Mouse (Mus musculus): ENCODE results near the gene Nup88. TPM values are rescaled to one million over a fixed set of nuclear protein-coding genes. Genes with fewer than 3 reads are reported as not detected.

The Nup88 gene
- 150 and 155 TPM in 2 replicates for polyA plus RNA-seq (2016; fragmentation: Nextera tagmentation; extraction: Ambion mirVana)

DNA sequence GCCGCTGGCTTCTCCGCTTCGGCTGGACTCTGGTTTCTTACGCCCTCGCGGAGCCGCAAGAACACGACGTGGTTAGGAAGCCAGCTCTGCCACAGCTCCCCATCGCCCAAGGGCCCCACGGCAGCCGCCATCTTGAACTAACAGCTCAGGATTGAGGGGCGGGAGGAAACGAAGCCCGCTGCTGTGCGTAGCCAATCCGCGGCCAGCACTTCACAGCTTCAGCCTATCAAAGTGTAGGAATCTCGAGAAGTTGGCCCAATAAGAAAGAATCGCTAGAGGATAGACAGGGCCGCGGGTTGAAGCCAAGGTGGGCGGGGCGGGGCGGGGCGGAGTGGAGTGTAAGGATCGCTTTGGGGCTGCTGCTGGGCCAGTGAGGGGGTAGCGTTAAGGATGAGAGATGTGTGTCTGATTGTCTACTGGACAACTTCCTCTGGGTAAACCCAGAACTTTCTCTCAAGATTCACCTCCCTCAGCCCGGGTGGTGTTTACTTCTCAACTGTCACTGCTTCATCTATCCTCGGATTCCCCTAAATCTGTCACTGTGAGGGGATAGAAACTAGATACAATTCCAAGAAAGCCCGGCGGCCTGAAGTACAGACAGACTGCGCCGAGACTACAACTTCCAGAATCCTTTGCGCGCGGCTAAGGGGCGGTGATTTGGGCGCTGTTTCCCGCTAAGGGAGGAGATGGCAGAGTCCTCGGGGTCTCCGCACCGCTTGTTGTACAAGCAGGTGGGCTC lies at the start of gene Nup88, which contains the start of gene Rpain:
Gene Nup88 (minus strand): TSS at position 153 of the 739 bp plus-strand sequence.
Gene Rpain (plus strand): TSS at position 393 of the 739 bp plus-strand sequence.
- WGBS, result under 1% methylated on average over 43 of the region's 43 CpGs
- DNase-seq (ENCODE audit: extremely low spot score, low spot score), result peak; percentile 94
- Histone ChIP-seq H3K4me1 (peaks cover 22% of the 10 kb centered on the region), H3K9me3 (no peaks in the 10 kb centered on the region), H3K36me3 (replicated peaks) (peaks cover 58% of the 10 kb centered on the region), H3K27ac (peak within 1 kb of the TSS; percentile 95), H3K27me3 (ENCODE audit: poor library complexity, severe bottlenecking) (no peaks in the 10 kb centered on the region), H3K4me3 (peak within 1 kb of the TSS; percentile 92)

DNA sequence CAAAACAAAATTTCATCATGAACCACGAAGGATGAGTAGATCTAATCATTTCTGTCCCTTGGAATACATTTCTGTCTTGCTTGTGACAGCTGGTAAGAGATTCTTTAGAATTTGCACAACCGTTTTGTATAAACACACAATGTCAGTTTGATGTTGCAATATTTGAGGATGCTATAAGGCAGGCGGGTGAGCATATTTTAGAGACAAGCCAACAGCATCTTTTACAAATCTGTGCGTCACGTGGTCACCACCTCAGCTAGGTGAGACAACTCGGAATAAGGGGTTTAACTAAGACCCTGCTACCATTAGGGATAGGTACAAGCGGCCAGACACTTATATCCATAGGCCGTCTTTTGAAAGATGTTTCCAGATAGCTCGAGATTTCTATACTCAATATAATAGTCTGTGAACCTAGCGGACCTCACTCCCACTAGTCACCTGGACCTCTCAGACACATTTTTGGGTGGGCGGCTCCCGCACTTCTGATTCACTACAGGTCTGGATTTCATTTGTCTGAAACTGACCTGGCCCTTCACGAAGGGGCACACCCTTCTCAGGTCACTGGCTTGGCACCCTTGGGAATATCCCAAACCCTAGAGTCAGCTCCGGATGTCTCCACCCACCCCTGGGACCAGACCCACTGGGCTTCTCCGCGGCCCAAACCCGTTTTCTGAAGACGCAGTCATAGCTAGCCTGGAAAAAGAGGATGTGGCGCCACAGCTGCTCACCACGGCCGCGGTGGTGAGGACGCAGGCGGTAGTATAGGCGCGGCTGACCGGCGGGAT lies 48.8 kb upstream of the Nup88 start:
- no peak for DNase-seq (ENCODE audit: extremely low spot score, low spot score)
- Histone ChIP-seq H3K4me3 (peak overlapping the region; percentile 87), H3K27ac (peak overlapping the region; percentile 97), H3K4me1 (peaks cover 39% of the 10 kb centered on the region), H3K27me3 (ENCODE audit: poor library complexity, severe bottlenecking) (no peaks in the 10 kb centered on the region), H3K36me3 (replicated peaks) (peaks cover 42% of the 10 kb centered on the region), H3K9me3 (no peaks in the 10 kb centered on the region)
- WGBS, result 6% methylated on average over 28 of the region's 28 CpGs

DNA sequence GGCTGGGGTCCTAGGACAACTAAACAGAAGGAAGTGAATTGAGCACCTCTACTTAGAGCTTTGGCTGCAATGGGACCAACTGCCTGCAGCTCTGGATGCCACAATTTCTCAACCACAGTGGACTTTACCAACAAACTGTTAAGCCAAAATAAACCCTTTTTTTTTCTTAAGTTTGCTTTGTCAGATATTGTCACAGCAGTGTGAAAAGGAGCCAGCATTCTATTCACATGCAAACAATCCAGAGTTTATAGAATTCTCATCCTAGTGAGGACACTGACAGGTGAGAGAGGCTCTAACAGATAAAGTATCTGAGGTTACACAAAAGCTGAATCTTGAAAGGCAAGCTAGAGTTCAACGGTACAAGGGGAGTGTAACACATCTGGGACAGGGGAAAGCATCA lies 47.3 kb upstream of the Nup88 start:
- 95% methylated on average over 1 of the region's 1 CpGs for WGBS
- Histone ChIP-seq H3K27me3 (ENCODE audit: poor library complexity, severe bottlenecking) (no peaks in the 10 kb centered on the region), H3K36me3 (replicated peaks) (peaks cover 42% of the 10 kb centered on the region), H3K9me3 (no peaks in the 10 kb centered on the region), H3K4me3 (no peak overlapping the region), H3K27ac (no peak overlapping the region), H3K4me1 (peaks cover 39% of the 10 kb centered on the region)
- no peak for DNase-seq (ENCODE audit: extremely low spot score, low spot score)

DNA sequence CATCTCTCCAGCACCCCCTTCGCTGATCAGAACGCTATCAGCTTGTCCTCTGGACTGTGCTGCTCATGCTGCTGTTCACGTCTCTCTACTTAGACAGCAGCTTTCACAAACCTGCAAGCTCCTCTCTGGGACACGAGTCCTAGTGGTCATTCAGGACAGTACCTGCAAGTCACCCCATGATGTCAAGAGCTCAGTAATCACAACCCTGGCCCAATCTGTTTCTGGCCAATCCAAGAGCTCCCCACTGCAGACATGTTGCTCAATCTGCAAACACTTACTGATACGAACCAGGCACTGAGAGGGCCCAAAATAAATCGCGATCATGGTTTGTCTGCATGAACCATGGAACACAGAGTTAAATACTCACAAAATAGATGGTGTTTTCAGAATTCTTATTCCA lies 43.0 kb upstream of the Nup88 start:
- H3K4me3 ChIP-seq, result no peak overlapping the region
- no peaks in the 10 kb centered on the region for H3K27me3 ChIP-seq (ENCODE audit: poor library complexity, severe bottlenecking)
- no peak overlapping the region for H3K27ac ChIP-seq
- no peaks in the 10 kb centered on the region for H3K9me3 ChIP-seq
- H3K36me3 ChIP-seq (replicated peaks), result peaks cover 60% of the 10 kb centered on the region
- DNase-seq (ENCODE audit: extremely low spot score, low spot score), result no peak
- peaks cover 12% of the 10 kb centered on the region for H3K4me1 ChIP-seq
- 95% methylated on average over 7 of the region's 7 CpGs for WGBS

DNA sequence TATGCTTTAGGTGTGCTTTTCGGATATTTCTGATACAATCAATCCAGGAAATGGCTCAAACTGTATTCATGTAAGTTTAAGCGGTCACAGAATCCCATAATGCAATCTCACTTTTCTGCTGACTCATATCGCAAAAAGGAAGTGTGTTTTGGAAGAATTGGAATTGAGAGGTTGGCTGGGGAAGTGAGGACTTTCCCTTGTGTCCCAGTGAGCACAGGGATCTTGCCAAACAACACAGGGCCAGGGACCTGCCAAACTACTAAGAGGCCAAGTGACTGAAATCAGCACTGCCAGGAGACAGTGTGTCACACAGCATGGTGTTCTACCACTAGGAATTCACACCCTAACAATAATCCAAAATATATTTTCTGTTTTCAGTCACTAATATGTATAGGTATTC lies 38.5 kb upstream of the Nup88 start:
- Histone ChIP-seq H3K27ac (no peak overlapping the region), H3K4me3 (no peak overlapping the region), H3K9me3 (no peaks in the 10 kb centered on the region), H3K4me1 (peaks cover 8% of the 10 kb centered on the region), H3K36me3 (replicated peaks) (peaks cover 56% of the 10 kb centered on the region), H3K27me3 (ENCODE audit: poor library complexity, severe bottlenecking) (no peaks in the 10 kb centered on the region)
- 92% methylated on average over 3 of the region's 3 CpGs for WGBS
- DNase-seq (ENCODE audit: extremely low spot score, low spot score), result no peak

DNA sequence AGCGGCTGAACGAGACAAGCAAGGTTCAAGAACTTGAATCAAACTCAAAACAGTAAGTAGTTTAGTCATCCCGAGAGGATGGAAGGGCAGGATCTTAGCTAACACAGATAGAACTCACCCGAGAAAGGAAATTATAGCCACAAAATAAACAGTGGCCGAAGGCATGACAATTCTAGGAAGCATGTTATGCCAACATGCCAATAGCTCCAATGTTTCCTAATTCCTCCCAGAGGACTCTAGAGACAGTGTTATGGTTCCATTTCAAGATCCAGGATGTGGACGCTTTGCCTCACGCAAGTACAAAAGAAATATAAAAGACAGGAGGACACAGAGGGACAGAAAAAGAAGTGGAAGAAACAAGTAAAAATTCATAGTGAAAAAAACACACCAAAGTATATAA lies 38.1 kb upstream of the Nup88 start:
- H3K4me3 ChIP-seq, result no peak overlapping the region
- peaks cover 51% of the 10 kb centered on the region for H3K36me3 ChIP-seq (replicated peaks)
- H3K4me1 ChIP-seq, result peaks cover 13% of the 10 kb centered on the region
- no peaks in the 10 kb centered on the region for H3K9me3 ChIP-seq
- no peak overlapping the region for H3K27ac ChIP-seq
- no peaks in the 10 kb centered on the region for H3K27me3 ChIP-seq (ENCODE audit: poor library complexity, severe bottlenecking)
- 94% methylated on average over 7 of the region's 7 CpGs for WGBS
- DNase-seq (ENCODE audit: extremely low spot score, low spot score), result no peak

DNA sequence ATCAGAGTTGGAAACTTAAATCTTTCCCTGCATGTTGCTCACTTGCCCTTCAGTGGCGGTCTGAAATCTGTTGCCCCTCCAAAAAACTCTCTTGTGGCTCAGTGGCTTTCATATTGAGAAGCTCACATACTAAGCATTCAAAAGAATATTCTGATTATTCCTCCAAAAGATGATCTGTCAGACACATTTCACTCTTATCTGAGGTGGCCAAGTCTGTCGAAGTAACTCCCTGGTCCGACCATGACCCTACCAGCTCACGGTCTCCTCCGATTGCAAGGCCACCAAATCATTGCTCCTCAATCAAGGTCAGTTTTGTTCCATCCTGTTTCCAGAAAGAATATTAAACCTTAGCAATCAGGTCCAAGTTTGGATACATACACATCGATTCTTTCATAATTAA lies 37.3 kb upstream of the Nup88 start:
- no peaks in the 10 kb centered on the region for H3K27me3 ChIP-seq (ENCODE audit: poor library complexity, severe bottlenecking)
- H3K27ac ChIP-seq, result no peak overlapping the region
- peaks cover 43% of the 10 kb centered on the region for H3K36me3 ChIP-seq (replicated peaks)
- peaks cover 21% of the 10 kb centered on the region for H3K4me1 ChIP-seq
- DNase-seq (ENCODE audit: extremely low spot score, low spot score), result no peak
- 95% methylated on average over 6 of the region's 6 CpGs for WGBS
- no peak overlapping the region for H3K4me3 ChIP-seq
- H3K9me3 ChIP-seq, result no peaks in the 10 kb centered on the region

DNA sequence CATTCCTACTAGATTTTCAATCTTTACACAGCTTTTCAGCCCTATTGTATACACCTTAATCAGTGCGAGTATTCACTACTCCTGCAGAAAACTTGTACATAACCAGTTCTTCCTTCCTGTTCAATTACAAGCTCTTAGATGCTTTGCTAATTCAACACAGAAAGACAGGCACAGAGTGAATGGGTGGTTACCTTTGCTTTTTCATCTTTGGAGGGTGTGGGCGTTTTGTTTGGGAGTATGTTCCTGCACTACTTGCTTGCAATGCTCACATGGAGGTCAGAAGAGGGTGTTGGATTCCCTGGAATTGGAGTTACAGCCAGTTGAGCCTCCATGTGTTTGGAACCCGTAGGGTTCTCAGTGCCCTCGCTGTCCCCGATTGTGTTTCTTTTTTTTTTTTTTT lies 35.3 kb upstream of the Nup88 start:
- Histone ChIP-seq H3K4me1 (peaks cover 22% of the 10 kb centered on the region), H3K36me3 (replicated peaks) (peaks cover 35% of the 10 kb centered on the region), H3K27ac (peak overlapping the region; percentile 87), H3K9me3 (no peaks in the 10 kb centered on the region), H3K27me3 (ENCODE audit: poor library complexity, severe bottlenecking) (no peaks in the 10 kb centered on the region), H3K4me3 (peak overlapping the region; percentile 86)
- DNase-seq (ENCODE audit: extremely low spot score, low spot score), result no peak
- 58% methylated on average over 5 of the region's 5 CpGs for WGBS

DNA sequence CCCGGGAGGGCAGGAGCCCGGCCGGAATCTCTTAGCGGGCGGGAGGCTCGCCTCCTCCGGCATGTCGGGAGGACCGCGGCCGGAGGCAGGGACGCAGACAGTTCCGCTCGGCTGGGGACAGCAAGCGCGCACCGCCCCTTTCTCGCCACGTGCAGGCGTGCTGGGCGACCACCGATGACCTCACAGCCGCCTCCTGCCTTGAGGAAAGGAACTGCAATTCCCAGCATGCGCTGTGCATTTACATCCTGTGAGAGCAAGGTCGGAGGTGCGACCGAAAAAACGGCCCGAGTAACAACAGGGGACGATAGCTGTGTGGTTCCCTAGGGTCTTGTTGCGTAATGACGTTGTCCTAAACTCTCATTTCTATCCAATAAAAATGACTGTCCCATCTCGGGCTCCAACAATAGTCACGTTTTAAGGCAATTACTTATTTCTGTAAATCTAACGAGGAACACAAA lies 34.6 kb upstream of the Nup88 start, which contains the start of gene Dhx33:
Gene Dhx33 (minus strand): TSS at position 122 of the 458 bp plus-strand sequence.
- Histone ChIP-seq H3K4me3 (peak within 1 kb of the TSS; percentile 86), H3K9me3 (no peaks in the 10 kb centered on the region), H3K27me3 (ENCODE audit: poor library complexity, severe bottlenecking) (no peaks in the 10 kb centered on the region), H3K4me1 (peaks cover 22% of the 10 kb centered on the region), H3K27ac (peak within 1 kb of the TSS; percentile 87), H3K36me3 (replicated peaks) (peaks cover 35% of the 10 kb centered on the region)
- WGBS, result under 1% methylated on average over 35 of the region's 35 CpGs
- DNase-seq (ENCODE audit: extremely low spot score, low spot score), result peak; percentile 97

DNA sequence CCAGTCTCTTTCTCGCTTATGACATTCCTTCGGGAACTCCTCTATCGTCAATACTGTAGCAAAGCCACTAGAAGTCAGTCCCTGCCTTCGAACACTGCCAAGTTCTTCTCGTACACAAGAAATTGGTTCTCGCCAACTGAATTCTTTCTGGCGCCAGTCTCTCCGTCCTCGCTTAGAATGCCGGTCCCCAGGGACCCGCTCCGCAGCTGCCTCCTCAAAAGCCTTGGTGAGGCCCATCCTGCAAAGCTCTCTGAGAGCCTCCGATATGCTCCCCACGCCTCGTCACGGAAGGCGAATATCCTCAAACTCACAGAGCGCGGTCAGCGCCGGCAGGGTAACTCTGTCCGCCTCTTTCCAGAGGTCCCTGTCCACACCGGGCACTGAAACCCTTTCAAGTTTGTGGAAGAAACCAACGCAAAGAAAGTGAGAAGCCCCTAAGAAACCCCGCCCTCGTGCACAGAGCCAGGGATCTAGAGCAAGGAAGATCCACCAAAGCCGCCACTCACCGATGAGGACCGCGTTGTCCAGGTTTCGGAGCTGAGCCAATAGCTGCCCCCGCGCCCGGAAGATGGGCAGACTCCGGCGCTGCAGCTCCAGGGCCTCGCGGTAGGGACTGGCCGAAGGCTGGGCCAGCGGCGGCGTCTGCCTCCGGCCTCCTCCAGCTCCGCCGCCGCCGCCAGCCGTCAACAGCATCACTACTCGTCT lies 34.0 kb upstream of the Nup88 start:
- Histone ChIP-seq H3K36me3 (replicated peaks) (peaks cover 35% of the 10 kb centered on the region), H3K9me3 (no peaks in the 10 kb centered on the region), H3K27me3 (ENCODE audit: poor library complexity, severe bottlenecking) (no peaks in the 10 kb centered on the region), H3K4me3 (peak overlapping the region; percentile 86), H3K27ac (peak overlapping the region; percentile 87), H3K4me1 (peaks cover 22% of the 10 kb centered on the region)
- no peak for DNase-seq (ENCODE audit: extremely low spot score, low spot score)
- WGBS, result 1% methylated on average over 49 of the region's 49 CpGs

DNA sequence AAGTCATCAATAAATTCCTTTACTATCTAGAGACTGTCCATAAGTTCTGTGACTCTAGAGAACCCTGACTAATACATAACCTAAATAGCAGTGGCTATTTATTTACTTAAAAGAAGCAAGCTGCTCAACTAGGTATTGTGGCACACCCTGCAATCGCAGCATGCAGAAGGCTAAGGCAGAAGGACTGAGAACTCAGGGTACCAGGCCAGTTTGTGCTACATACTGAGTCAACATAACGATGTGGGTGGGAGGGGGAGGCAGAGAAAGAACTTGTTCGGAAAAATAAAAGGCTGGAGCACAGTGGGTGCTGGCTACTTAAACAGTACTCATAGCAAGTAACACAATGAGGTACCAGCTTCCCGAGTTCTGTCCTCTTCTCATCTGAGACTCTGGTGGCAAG lies 31.4 kb upstream of the Nup88 start:
- Histone ChIP-seq H3K4me3 (no peak overlapping the region), H3K27ac (no peak overlapping the region), H3K27me3 (ENCODE audit: poor library complexity, severe bottlenecking) (no peaks in the 10 kb centered on the region), H3K9me3 (no peaks in the 10 kb centered on the region), H3K36me3 (replicated peaks) (peaks cover 48% of the 10 kb centered on the region), H3K4me1 (peaks cover 22% of the 10 kb centered on the region)
- DNase-seq (ENCODE audit: extremely low spot score, low spot score), result no peak
- WGBS, result 87% methylated on average over 4 of the region's 4 CpGs

DNA sequence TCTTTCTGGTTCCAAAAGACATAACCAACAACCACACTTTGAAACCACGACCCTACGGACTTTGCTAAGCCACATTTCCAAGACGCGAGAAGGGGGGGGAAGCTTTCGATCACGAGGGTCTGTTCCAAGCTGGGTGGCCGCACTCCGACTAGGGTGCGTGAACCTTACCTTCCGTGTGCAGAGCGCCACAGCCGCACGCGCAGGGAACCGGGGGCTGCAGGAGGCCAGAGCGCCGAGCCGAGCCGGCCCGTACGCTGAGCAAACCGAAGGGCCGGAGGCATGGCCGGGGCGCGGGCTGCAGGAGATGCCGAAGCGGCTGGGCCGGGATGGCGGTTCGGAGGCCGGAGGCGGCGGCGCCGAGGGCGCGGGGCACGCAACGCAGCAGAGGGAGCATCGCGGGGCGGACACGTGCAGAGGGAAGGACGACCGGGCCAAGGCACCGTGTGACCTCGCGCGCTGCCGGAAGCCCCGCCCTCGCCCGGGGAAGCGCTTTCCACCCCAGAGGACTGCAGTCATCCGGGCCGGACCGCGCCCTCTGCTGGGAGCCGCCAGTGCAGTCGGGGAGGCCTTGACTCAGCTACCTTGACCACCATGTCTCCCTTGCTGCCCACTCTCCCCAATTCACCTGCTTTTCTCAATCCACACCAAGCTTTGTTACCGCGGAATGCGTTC lies 12.9 kb upstream of the Nup88 start, which contains the start of gene C1qbp:
Gene C1qbp (minus strand): TSS at position 470 of the 672 bp plus-strand sequence.
- peak; percentile 92 for DNase-seq (ENCODE audit: extremely low spot score, low spot score)
- under 1% methylated on average over 64 of the region's 64 CpGs for WGBS
- peaks cover 78% of the 10 kb centered on the region for H3K36me3 ChIP-seq (replicated peaks)

More for the DNA sequence above, 12.9 kb upstream of the Nup88 start, which contains the start of gene C1qbp:
- H3K9me3 ChIP-seq, result no peaks in the 10 kb centered on the region
- H3K27ac ChIP-seq, result peak within 1 kb of the TSS; percentile 94
- peak within 1 kb of the TSS; percentile 99 for H3K4me3 ChIP-seq
- peaks cover 17% of the 10 kb centered on the region for H3K4me1 ChIP-seq
- no peaks in the 10 kb centered on the region for H3K27me3 ChIP-seq (ENCODE audit: poor library complexity, severe bottlenecking)

All from forebrain, embryonic 10.5 days (tissue).